In the genomic region with DNA sequence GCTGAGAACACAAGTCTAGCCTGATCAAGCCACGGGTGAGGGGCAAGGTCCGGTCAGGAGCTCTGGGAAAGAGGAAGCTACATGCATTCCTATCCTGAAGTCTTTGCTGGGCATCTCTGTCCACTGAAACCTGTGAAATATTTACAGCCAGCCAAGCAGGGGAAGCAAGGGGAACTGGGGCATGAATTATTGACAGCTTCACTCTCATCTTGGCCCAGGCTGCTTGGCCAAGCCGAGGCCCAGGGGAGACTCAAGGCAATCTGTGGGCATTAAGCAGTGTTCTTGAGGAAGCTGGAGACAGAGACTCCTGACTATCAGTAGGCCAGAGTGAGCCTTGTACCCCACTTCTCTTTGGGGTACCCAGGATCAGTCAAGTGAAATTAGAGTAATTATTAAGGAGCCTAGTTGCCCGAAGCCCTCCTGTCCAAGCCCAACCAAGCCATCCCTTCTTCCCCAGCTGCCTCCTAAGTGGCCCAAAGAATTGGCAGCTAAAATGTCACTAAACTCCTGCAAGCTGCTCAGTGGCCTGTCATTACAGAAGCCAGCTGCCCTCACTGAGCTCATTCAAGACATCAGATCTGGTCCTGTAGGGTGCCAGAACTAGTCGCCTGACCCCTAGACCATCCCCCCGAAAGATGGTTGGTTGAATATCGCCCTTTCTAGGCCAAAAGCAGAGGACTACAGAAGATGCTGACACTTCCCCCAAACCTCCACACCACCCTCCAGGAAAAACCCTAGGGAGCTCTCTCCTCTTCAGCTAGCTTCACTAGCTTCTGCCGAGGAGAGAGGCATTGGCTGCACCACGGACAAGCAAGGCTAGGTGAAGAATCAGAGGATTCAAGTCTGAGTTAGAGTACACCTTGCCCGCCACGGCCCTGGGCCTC, we compare ENCODE assay signal across 23 mouse cellular contexts. TPM values are rescaled to one million over a fixed set of nuclear protein-coding genes. Genes with fewer than 3 reads are reported as not detected.
DNase-seq lines count a peak whose midpoint lies in the region; ATAC-seq lines count a peak whose summit lies in the region.
"Had no signal": no experiment of that assay in that cellular context is flagged by ENCODE, and none has a peak within 500 bp of the region (broad histone marks: within the 10 kb centered on the region; RNA-seq: fewer than 3 reads in every experiment).

No protein-coding gene starts in this region.

- H3K36me3 ChIP-seq in kidney, embryonic 15.5 days, result no peaks in the 10 kb centered on the region
- H3K36me3 ChIP-seq: forebrain, embryonic 10.5 days; heart, embryonic 15.5 days; hindbrain, embryonic 12.5 days; midbrain, embryonic 13.5 days had no signal

- H3K27ac ChIP-seq in kidney, embryonic 15.5 days, result no peak overlapping the region
- H3K27ac ChIP-seq: forebrain, embryonic 10.5 days; heart, embryonic 15.5 days; hindbrain, embryonic 12.5 days; left cerebral cortex, adult 2 months; midbrain, embryonic 13.5 days had no signal

- H3K4me2 ChIP-seq in kidney, embryonic 15.5 days, result no peak overlapping the region
- H3K4me2 ChIP-seq: heart, embryonic 15.5 days; hindbrain, embryonic 12.5 days; midbrain, embryonic 13.5 days had no signal

- no peaks in the 10 kb centered on the region for H3K4me1 ChIP-seq in kidney, embryonic 15.5 days
- H3K4me1 ChIP-seq: heart, embryonic 15.5 days had no signal

- peak; percentile 58; the same call in 1 of the 2 replicates for ATAC-seq in kidney, embryonic 15.5 days (replicated peaks; ENCODE audit: low FRiP score)
- ATAC-seq in monocyte, adult 5-6 weeks (replicated peaks; ENCODE audit: insufficient number of reproducible peaks, low FRiP score, low TSS enrichment, poor library complexity, severe bottlenecking), result no peak
- ATAC-seq: intestine, postnatal 0 days; midbrain, embryonic 13.5 days had no signal

- peak; percentile 5 for DNase-seq in kidney, adult 18-20 months
- no peak for DNase-seq in kidney, postnatal 25 days
- DNase-seq in cerebellum, adult 9-10 months, result peak; percentile 71
- no peak for DNase-seq in spleen, postnatal 4 days (ENCODE audit: low spot score in 2 of 2)
- no peak for DNase-seq in spleen, postnatal 36 days (ENCODE audit: low spot score in 2 of 2)
- DNase-seq: lung, adult 18-20 months; lung, postnatal 4 days; thymus, postnatal 4 days had no signal

- H3K9ac ChIP-seq in kidney, embryonic 15.5 days, result no peak overlapping the region
- H3K9ac ChIP-seq: heart, embryonic 15.5 days; hindbrain, embryonic 12.5 days; midbrain, embryonic 13.5 days had no signal

- no peak overlapping the region for H3K4me3 ChIP-seq in kidney, embryonic 15.5 days (replicated peaks)
- H3K4me3 ChIP-seq: forebrain, embryonic 10.5 days; heart, embryonic 15.5 days; hindbrain, embryonic 12.5 days; left cerebral cortex, adult 2 months; midbrain, embryonic 13.5 days had no signal

- 83% methylated on average over 11 of the region's 11 CpGs for WGBS in kidney, embryonic 15.5 days

- H3K9me3 ChIP-seq in kidney, embryonic 15.5 days (replicated peaks), result no peaks in the 10 kb centered on the region
- H3K9me3 ChIP-seq: forebrain, embryonic 10.5 days; heart, embryonic 15.5 days; hindbrain, embryonic 12.5 days; midbrain, embryonic 13.5 days had no signal

- no peaks in the 10 kb centered on the region for H3K27me3 ChIP-seq in kidney, embryonic 15.5 days
- H3K27me3 ChIP-seq: hindbrain, embryonic 12.5 days had no signal

RNA-seq across cellular contexts. Expression of gene Kcna10, which starts 28.8 kb away (rescaled TPM):
- polyA plus RNA-seq in kidney, embryonic 15.5 days (2015; fragmentation: Nextera tagmentation; extraction: Ambion mirVana), result not detected in 2 replicates
- total RNA-seq in monocyte, adult 5-6 weeks (2017), result not detected in 3 replicates
- total RNA-seq: adrenal gland, adult 18-20 months; ES-E14 had no signal
- polyA plus RNA-seq: embryonic facial prominence, embryonic 14.5 days; forebrain, embryonic 10.5 days; gonadal fat pad, adult 2 months; heart, embryonic 15.5 days; hindbrain, embryonic 12.5 days; intestine, postnatal 0 days; limb, embryonic 14.5 days; midbrain, embryonic 13.5 days; spleen, adult 2 months had no signal

RNA-seq across cellular contexts. Expression of gene Kcna2, which starts 53.1 kb away (rescaled TPM):
- 0.08 TPM in 2 replicates for polyA plus RNA-seq in kidney, embryonic 15.5 days (2015; fragmentation: Nextera tagmentation; extraction: Ambion mirVana)
- 0.10 TPM in 1 of 3 replicates, not detected in the others for total RNA-seq in monocyte, adult 5-6 weeks (2017)
- polyA plus RNA-seq: forebrain, embryonic 10.5 days; testis, adult 2 months had no signal

Comparison
In these comparisons a context has a peak if more than half of its experiments do, and no peak if none do; other contexts are left out.
1. DNase-seq: peak in kidney, adult 18-20 months (single experiment) and cerebellum, adult 9-10 months (single experiment); none in kidney, postnatal 25 days (0 of 2), spleen, postnatal 4 days (0 of 2) and spleen, postnatal 36 days (0 of 2).